Mouse (Mus musculus): Measurements from ENCODE around the gene Senp6.
"Not testable (repeated sequence)": the region's sequence is repeated elsewhere in the genome, so short reads cannot be mapped to it uniquely, and the experiment has no call there.

The Senp6 gene

GRCm38 (mm10) chr9:80074949-80075348, 8.2 kb downstream of the Senp6 start:
- DNase-seq (ENCODE audit: low read depth, low spot score), result no peak

DNA sequence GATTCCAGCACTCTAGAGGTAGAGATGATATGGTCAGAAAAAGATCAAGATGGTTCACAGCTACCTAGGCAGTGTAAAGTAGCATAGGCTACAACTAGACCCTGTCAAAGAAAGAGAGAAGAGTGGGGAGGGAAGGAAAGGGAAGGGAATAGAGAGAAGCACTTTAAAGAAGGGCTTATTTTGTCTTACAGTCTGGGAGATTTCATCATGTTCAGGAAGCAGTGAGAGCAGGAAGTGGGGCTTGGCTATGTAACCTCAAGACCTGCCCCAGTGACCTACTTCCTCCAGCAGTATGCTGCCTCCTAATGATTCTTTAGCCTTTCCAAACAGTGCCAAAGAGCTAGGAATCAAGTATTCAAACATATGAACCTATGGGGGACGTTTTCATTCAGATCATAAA, 14.2 kb downstream of the Senp6 start:
- no peak for DNase-seq (ENCODE audit: low read depth, low spot score)

DNA sequence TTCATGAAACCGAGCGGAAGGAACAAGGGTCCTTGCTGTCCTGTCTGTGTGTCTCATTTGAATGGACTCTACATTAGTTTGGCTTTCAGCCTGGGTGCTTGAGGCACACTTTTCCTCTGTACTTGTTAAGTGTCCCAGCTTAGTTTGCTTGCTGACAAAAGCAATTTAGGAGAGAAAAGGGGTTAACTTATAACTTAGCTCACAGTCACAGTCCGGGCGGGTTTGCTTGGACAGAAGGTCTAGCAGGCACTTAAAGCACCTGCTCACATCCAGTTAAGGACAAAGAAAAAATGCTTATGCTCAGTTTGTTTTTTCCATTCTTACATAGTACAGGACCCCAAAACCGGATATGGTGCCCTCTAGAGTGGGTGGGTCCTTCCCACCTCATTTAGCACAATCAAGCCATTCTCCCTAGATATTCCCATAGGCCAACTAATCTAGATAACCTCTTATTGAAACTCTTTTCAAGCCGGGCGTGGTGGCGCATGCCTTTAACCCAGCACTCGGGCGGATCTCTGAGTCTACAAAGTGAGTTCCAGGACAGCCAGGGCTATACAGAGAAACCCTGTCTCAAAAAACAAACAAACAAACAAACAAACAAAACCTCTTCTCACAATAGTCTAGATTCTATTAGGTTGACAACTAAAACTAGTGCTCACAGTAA, 17.9 kb downstream of the Senp6 start:
- DNase-seq (ENCODE audit: low read depth, low spot score), result no peak

DNA sequence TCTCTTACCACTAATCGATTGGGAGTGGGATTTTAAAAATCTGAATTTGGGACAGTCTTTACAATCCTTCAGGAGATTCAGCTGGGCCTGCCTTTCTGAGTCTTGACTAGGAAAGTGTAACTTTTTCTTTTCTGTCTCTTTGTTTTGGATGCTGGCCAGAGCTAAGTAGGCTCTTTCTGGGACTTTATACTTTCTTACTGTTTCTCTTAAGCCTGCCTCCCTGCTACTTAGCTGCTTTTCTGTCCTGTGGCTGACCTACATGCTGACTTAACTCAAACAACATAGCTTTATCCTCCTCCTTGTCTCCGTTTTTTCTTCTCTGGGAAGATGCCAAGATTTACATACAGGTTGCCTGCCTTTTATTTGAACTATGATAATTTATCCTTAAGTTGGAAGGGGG, 19.0 kb downstream of the Senp6 start:
- no peak for DNase-seq (ENCODE audit: low read depth, low spot score)

GRCm38 (mm10) chr9:80086272-80086966, 19.7 kb downstream of the Senp6 start:
- DNase-seq (ENCODE audit: low read depth, low spot score), result not testable (repeated sequence)

DNA sequence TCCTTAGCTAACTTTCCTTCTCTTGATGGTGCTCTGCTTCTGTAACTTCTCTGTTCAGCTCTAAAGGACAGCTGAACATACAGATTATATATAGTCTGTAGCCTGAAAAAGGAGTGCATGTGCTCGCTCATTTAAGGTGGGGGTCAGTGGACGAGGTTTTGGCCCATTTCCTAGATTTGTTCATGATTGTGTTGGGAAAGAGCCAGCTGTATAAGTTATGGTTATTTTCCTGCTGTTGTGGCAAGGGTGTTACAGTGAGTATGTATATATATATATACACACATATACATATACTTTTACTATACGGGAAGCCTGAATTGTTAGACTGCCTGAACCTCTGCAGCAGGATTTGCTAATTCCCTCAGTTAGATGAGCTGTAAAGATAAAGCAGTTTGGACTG, 22.7 kb downstream of the Senp6 start:
- no peak for DNase-seq (ENCODE audit: low read depth, low spot score)

DNA sequence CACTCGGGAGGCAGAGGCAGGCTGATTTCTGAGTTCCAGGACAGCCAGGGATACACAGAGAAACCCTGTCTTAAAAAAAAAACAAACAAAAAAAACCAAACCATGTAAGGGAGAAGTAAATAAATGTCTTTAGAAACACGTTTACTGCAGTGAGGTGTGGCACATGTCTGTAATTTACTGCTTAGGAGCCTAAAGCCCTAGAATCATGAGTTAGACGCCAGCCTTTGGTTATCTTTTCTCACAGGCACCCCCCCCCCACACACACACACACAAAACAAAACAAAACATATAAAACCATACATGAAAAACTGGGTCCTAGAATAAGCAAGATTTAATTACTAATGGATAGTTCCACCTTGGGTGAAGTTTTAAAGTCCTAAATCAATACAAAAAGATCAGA, 29.6 kb downstream of the Senp6 start:
- DNase-seq (ENCODE audit: low read depth, low spot score), result no peak

DNA sequence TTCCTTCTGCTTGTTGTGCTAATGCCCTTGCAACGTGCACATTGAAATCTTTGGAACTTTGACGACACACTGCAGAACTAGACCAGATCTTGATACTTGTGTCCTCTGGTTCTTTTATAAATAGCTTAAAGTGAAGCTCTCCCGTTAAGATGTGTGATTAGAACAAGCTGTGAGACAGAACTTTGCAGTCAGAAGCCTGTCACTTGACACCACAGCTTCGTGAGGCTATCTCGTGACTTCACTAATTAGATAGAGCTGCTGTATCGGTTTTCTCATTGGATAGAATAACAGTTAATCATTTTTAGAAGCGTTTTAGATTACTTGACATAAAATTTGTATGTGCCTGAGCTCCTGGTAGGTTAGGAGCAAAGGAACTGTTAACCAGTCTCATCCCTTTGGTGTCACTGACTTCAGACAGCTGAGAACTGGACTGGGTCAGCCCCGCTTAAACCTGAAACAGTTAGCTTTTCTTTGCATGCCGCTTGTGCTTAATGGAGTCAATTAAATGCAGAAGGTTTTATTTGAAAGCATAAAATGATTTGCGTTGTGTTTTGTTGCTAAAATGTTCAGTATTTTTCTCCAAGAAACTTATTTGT, 79.4 kb downstream of the Senp6 start:
- peak; percentile 16 for DNase-seq (ENCODE audit: low read depth, low spot score)

- no peak for DNase-seq (ENCODE audit: low read depth, low spot score)
These were observed 82.9 kb downstream of the Senp6 start for GRCm38 (mm10) chr9:80149594-80149993.

- DNase-seq (ENCODE audit: low read depth, low spot score), result no peak
These were observed 88.6 kb downstream of the Senp6 start for GRCm38 (mm10) chr9:80155277-80155676.

- DNase-seq (ENCODE audit: low read depth, low spot score), result no peak
These were observed 90.1 kb downstream of the Senp6 start for GRCm38 (mm10) chr9:80156780-80157179.

DNA sequence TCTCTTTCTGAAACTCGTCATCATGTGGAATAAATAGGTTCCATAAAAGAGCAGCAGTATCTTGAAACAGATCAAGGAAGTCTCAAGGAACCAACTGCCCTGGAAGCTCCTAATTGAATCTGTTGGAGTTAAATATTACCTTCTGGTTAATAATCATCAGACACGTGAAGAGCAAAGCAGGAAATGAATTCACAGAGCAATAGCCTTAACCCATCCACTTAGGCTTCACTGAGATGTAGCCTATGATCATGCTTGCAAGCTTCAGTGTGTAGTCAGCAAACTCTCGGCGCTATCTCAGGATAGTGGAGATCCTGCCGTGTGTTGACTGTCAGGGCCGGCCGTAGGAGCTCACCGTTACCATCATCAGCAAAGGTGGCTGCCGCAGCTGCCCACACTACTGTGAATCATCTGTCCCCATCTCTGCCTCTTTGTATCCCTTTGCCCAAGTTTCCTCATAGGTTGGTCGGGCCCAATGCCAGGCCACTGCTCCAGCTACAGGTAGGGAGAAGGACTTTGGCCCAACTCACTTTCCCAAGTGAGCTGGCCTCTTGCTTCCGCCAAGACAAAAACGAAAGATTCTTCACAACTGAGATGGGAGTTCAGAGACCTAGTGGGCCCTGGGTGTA, 91.2 kb downstream of the Senp6 start:
- DNase-seq (ENCODE audit: low read depth, low spot score), result no peak

DNA sequence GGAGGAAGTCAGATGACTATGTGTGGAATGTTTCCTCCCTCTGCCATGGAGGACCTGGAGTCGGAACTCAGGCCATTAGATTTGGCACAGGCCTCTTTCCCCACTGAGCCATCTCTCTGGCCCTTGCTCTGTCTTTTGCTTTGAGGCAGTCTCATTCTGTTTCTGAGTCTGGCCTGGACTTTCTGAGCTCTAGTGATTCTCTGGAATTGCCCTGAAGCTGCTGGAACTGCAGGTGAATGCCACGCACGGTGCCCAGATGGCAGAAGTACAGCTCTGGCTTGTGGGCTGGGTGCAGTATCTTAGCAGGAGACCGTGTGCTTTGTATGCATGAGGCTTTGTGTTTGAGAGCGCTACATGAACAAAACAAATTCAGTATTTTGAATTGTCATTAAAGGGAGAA, 92.2 kb downstream of the Senp6 start:
- DNase-seq (ENCODE audit: low read depth, low spot score), result no peak

DNA sequence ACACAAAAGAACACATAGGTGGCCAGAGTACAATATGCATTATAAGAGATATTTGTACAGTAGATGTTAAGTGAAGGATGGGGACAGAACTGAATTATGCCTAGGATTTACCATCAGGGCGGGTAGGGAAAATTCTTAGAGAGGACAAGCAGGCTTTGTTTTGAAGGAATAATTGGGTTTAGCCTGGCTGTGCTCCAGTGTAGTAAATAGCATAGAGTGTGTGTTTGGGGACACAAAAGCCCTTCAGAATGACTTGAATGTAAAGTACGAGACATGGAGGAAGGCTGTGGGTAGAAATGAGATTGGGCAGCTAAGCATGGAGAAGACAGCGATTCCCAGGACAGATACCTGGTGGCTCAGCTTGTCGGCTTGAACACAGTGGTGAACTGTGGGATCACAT, 94.7 kb downstream of the Senp6 start:
- DNase-seq (ENCODE audit: low read depth, low spot score), result no peak

GRCm38 (mm10) chr9:80163126-80163723, 96.5 kb downstream of the Senp6 start:
- no peak for DNase-seq (ENCODE audit: low read depth, low spot score)

DNA sequence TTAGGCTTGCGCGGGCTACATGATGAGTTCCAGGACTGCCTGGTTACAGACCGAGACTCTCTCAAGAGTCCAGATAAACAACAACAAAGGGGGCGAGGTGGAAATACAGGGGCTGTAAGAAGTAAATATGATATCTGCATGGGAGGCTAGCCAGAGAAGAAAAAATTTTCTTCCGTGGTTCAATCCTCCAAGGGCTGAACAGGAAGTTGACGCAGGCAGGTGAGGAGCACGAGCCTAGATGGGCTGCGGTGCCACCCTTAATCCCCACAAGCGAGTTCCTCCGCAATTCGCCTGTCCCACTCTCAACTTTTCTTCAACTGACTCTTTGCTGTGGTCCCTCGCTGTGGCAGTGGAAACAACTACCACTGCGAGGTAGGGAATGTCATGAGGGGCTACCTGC, 97.5 kb downstream of the Senp6 start:
- no peak for DNase-seq (ENCODE audit: low read depth, low spot score)

GRCm38 (mm10) chr9:80164611-80165474, 98.1 kb downstream of the Senp6 start, which contains the start of gene Myo6:
Gene Myo6 (plus strand): TSS chr9:80165031.
- peak; percentile 86 for DNase-seq (ENCODE audit: low read depth, low spot score)

DNA sequence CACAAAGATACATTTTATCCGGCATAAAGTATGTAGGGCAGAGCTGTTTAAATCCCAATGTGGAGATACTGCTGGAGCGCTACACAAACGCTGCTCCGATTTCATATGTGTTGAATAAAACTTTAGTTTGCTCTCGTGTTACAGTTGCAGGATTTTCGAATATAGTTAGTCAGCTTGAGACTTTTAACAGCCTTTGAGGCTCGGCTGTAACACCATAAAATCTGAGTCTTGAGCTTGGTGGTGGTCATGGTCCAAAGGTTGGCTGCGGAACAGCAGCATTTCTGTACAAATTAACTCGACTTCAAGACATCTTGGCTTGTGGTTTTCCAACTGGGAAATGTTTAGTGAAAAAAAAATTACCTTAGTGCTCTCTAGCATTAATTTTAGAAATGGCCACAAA, 99.0 kb downstream of the Senp6 start:
- DNase-seq (ENCODE audit: low read depth, low spot score), result no peak

DNA sequence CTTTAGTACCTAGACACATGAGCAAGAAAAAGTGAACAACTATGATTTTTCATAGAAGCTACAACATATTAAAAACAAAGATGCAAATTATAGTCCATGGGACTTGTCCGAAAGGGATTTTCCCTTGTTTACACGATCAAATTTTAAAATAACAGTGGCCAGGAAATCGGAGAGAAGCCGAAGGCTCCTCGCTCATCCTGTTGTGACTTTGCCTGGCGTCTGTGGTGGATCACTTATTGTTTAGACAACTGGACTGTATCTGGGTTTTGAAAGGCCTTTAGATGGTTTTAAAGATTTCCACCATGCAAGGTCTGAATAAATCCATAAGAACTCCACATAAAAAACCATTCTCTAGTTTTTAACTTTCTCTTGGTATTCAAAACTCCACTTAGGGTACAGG, 99.7 kb downstream of the Senp6 start:
- no peak for DNase-seq (ENCODE audit: low read depth, low spot score)

GRCm38 (mm10) chr9:80167089-80167488, 100.4 kb downstream of the Senp6 start:
- no peak for DNase-seq (ENCODE audit: low read depth, low spot score)

DNA sequence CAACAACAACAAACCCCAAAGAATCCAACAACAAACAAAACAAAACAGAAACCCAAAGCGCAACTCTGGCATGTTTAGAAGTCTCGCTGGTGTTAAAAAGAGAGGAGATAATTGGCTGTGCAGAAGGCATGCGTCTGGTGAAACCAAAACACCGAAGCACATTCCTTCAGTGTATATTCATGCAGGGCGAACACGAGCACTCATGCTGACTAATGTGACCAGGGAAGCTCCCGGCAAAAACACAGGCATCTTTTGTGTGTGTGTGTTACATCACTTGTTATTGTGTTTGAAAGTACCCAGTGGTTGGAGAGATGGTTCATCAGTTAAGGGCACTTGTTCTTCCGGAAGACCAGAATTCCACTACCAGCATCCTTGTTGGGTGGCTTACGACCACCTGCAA, 102.8 kb downstream of the Senp6 start:
- no peak for DNase-seq (ENCODE audit: low read depth, low spot score)
